Mouse (Mus musculus): ENCODE measurements around the gene Tspan1.

Gene Tspan1

DNA sequence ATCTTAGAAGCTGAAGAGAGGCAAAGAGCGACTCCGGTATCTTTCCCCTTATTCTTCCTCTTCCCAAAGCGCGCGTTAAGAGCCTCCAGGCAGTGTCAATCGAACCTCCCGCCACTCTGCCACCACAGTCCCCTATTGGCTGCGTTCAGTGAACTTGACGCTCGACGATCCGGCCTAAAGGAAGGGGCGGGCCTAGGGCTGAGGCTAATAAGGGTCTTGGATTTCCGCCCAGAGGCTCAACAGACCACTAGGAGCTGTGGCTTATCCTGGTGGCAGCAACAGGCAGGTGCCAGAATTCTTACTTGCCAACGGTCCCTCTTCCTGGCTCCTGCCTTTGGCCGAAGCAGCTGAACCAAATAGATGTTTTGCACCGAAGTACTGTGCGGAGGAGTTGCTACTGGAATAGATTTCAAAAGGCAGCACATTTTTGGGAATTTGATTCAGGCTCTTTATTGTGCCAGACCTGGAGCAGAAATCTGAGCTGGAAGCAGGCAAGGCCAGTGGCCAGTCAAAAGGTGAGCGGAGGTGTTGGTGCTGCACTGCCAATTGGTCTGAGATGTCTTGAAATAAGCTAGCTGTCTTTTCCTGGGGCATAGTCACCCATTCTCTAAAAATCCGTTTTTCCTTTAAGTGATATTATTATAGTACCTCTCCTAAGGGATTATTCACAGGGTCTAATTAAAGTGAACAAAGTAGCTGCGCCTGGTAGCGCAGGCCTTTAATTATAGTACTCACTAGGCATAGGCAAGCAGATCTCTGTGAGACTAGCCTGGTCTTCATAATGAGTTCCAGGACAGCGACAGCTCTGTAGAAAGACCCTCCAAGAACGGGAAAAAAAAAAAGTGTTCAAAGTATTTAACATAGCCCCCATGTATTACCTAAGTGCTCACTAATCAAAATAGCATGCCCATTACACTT, 43.5 kb downstream of the Tspan1 start, which contains the start of the genes Rad54l and Pomgnt1:
TSS of gene Rad54l (minus strand) at position 89 of the 918 bp plus-strand sequence.
TSS of gene Pomgnt1 (plus strand) at position 239 of the 918 bp plus-strand sequence.
- peak; percentile 71 to 81 for DNase-seq

DNA sequence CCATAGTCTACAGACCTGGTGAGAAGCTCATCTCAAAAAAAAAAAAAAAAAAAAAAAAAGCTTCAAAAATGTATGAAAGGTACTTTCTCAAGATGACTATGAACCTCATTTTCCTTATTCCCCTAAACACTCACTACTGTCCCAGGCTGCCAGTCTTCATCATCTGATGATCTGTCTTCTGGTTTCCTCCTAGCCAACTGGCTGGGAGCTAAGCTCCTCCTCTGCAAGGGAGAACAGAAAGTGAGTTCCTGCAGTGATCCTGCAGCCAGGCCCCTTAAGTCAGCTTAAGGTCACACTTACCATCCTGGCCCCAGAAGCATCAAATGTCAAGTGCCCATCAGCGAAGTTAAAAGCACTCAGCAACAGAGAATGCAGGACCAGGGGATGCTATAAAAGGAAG, 44.6 kb downstream of the Tspan1 start:
- no peak for DNase-seq
